In the genomic region with DNA sequence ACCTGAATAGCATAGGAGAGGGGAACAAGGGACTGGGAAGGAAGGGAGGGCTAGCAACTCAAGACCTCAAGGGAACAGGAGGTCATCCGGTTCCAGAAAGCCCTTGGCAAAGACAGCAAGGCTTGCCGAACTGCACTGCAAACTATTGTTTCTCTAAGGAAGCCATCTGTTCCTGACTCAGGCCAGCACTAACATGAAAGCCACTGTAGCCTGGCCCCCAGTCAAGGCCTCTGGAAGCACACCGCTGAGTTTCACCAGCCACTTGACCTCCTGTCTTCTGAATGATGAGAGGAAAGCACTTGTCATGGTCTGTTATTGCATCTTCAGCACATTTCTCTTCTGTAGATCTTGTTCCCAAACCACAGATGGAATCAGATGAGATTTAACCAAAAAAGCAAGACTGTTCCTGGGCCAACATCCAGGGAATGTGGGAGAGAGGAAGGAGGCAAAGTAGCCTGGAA, we compare ENCODE assay signal across 10 mouse cellular contexts. TPM values are rescaled to one million over a fixed set of nuclear protein-coding genes. Genes with fewer than 3 reads are reported as not detected.
DNase-seq lines count a peak whose midpoint lies in the region; ATAC-seq and TF ChIP-seq lines count a peak whose summit lies in the region.
"Had no signal": no experiment of that assay in that cellular context is flagged by ENCODE, and none has a peak within 500 bp of the region (broad histone marks: within the 10 kb centered on the region; RNA-seq: fewer than 3 reads in every experiment).

No protein-coding gene starts in this region.

- H3K9me3 ChIP-seq in midbrain, postnatal 0 days (ENCODE audit: low read length), result no peaks in the 10 kb centered on the region
- H3K9me3 ChIP-seq in midbrain, embryonic 11.5 days (ENCODE audit: control insufficient read depth, low read length), result no peaks in the 10 kb centered on the region
- H3K9me3 ChIP-seq in forebrain, embryonic 15.5 days, result no peaks in the 10 kb centered on the region

- no peaks in the 10 kb centered on the region for H3K27me3 ChIP-seq in midbrain, postnatal 0 days (ENCODE audit: insufficient read depth, low read length)
- H3K27me3 ChIP-seq in midbrain, embryonic 11.5 days (ENCODE audit: control insufficient read depth, insufficient read depth, low read length), result no peaks in the 10 kb centered on the region
- no peaks in the 10 kb centered on the region for H3K27me3 ChIP-seq in forebrain, embryonic 15.5 days
- H3K27me3 ChIP-seq: Patski had no signal

- no peak overlapping the region for H3K4me3 ChIP-seq in midbrain, postnatal 0 days (ENCODE audit: low read depth, low read length)
- no peak overlapping the region for H3K4me3 ChIP-seq in midbrain, embryonic 11.5 days (ENCODE audit: low read depth, low read length)
- no peak overlapping the region for H3K4me3 ChIP-seq in forebrain, embryonic 15.5 days
- H3K4me3 ChIP-seq: myocyte had no signal

- H3K27ac ChIP-seq in midbrain, postnatal 0 days (ENCODE audit: low read depth, low read length), result no peak overlapping the region
- no peak overlapping the region for H3K27ac ChIP-seq in midbrain, embryonic 11.5 days (ENCODE audit: low read depth, low read length)
- H3K27ac ChIP-seq in forebrain, embryonic 15.5 days (replicated peaks), result no peak overlapping the region

- 73% methylated on average over 3 of the region's 3 CpGs for WGBS in midbrain, postnatal 0 days
- 75% methylated on average over 3 of the region's 3 CpGs for WGBS in midbrain, embryonic 11.5 days
- 85% methylated on average over 3 of the region's 3 CpGs for WGBS in forebrain, embryonic 15.5 days

- TF ChIP-seq CTCF in midbrain, postnatal 0 days (IDR thresholded peaks at IDR 0.05), result no peak

- H3K4me2 ChIP-seq in midbrain, postnatal 0 days (ENCODE audit: low read depth, low read length, poor library complexity, severe bottlenecking), result no peak overlapping the region
- H3K4me2 ChIP-seq in midbrain, embryonic 11.5 days, result no peak overlapping the region
- H3K4me2 ChIP-seq in forebrain, embryonic 15.5 days (replicated peaks), result no peak overlapping the region

- intact Hi-C loops in heart, postnatal 25 days (cut with DNase I), result no loop called here

- H3K36me3 ChIP-seq in midbrain, postnatal 0 days (ENCODE audit: insufficient read depth, low read length), result no peaks in the 10 kb centered on the region
- H3K36me3 ChIP-seq in midbrain, embryonic 11.5 days (ENCODE audit: control insufficient read depth, insufficient read depth, low read length), result no peaks in the 10 kb centered on the region
- H3K36me3 ChIP-seq in forebrain, embryonic 15.5 days, result no peaks in the 10 kb centered on the region

- no peak overlapping the region for H3K9ac ChIP-seq in midbrain, postnatal 0 days (replicated peaks; ENCODE audit: low read length, poor library complexity, severe bottlenecking)
- no peak overlapping the region for H3K9ac ChIP-seq in midbrain, embryonic 11.5 days (ENCODE audit: low read length)
- H3K9ac ChIP-seq in forebrain, embryonic 15.5 days (replicated peaks), result no peak overlapping the region

- peak; percentile 6 for DNase-seq in midbrain, postnatal 0 days (ENCODE audit: low spot score)
- DNase-seq in midbrain, embryonic 11.5 days (ENCODE audit: low spot score, missing footprints), result no peak
- DNase-seq in gastrocnemius, adult 18-20 months (ENCODE audit: low spot score), result peak; percentile 72
- peak; percentile 62 for DNase-seq in heart, postnatal 25 days (ENCODE audit: low spot score)
- peak; percentile 13 for DNase-seq in ovary, postnatal 14 days (ENCODE audit: low spot score)
- no peak for DNase-seq in embryo, embryonic 11 days

- no peaks in the 10 kb centered on the region for H3K4me1 ChIP-seq in midbrain, postnatal 0 days (ENCODE audit: insufficient read depth, low read length)
- H3K4me1 ChIP-seq in midbrain, embryonic 11.5 days (ENCODE audit: control insufficient read depth, insufficient read depth, low read length), result no peaks in the 10 kb centered on the region
- H3K4me1 ChIP-seq in forebrain, embryonic 15.5 days, result no peaks in the 10 kb centered on the region

- no peak for ATAC-seq in midbrain, postnatal 0 days (ENCODE audit: low FRiP score)
- ATAC-seq in midbrain, embryonic 11.5 days (ENCODE audit: low FRiP score), result no peak
- ATAC-seq in forebrain, embryonic 15.5 days (replicated peaks), result no peak
- ATAC-seq in erythroblast, adult 5-6 weeks (replicated peaks; ENCODE audit: low FRiP score, poor library complexity, severe bottlenecking), result no peak
- ATAC-seq: Patski had no signal

RNA-seq across cellular contexts. Expression of a gene that starts 45.4 kb away (rescaled TPM):
- total RNA-seq in midbrain, postnatal 0 days (2014; rRNA removed), result 23.8 and 24.9 TPM in 2 replicates
- 22.7 and 26.0 TPM in 2 replicates for polyA plus RNA-seq in midbrain, postnatal 0 days (2015; fragmentation: Nextera tagmentation; extraction: Ambion mirVana)
- polyA plus RNA-seq in midbrain, embryonic 11.5 days (2014; fragmentation: Nextera tagmentation; extraction: Ambion mirVana), result 122 and 133 TPM in 2 replicates
- total RNA-seq in gastrocnemius, adult 18-20 months (2021), result 1 to 10 TPM; 6.6 to 7.5 TPM
- total RNA-seq in heart, postnatal 25 days (2021), result 1 to 10 TPM; 6.3 to 7.3 TPM
- 62.4 and 72.9 TPM in 2 replicates for polyA plus RNA-seq in forebrain, embryonic 15.5 days (2015; fragmentation: Nextera tagmentation; extraction: Ambion mirVana)
- 10.7 and 19.6 TPM in 2 replicates for total RNA-seq in erythroblast, adult 5-6 weeks (2015; ENCODE audit: low replicate concordance)
- 9.6 and 23.8 TPM in 2 replicates for total RNA-seq in erythroblast, adult 5-6 weeks (2017; ENCODE audit: low replicate concordance)

RNA-seq across cellular contexts. Expression of a gene that starts 53.8 kb away (rescaled TPM):
- 16.7 and 22.7 TPM in 2 replicates for total RNA-seq in midbrain, postnatal 0 days (2014; rRNA removed)
- 14.1 and 14.4 TPM in 2 replicates for polyA plus RNA-seq in midbrain, postnatal 0 days (2015; fragmentation: Nextera tagmentation; extraction: Ambion mirVana)
- polyA plus RNA-seq in midbrain, embryonic 11.5 days (2014; fragmentation: Nextera tagmentation; extraction: Ambion mirVana), result 27.5 and 29.1 TPM in 2 replicates
- total RNA-seq in gastrocnemius, adult 18-20 months (2021), result 10 to 100 TPM; 17.9 to 26.9 TPM
- 10 to 100 TPM; 18.1 to 24.2 TPM for total RNA-seq in heart, postnatal 25 days (2021)
- polyA plus RNA-seq in forebrain, embryonic 15.5 days (2015; fragmentation: Nextera tagmentation; extraction: Ambion mirVana), result 20.7 and 21.2 TPM in 2 replicates
- total RNA-seq in erythroblast, adult 5-6 weeks (2015; ENCODE audit: low replicate concordance), result 3.1 and 5.6 TPM in 2 replicates
- total RNA-seq in erythroblast, adult 5-6 weeks (2017; ENCODE audit: low replicate concordance), result 4.5 and 5.3 TPM in 2 replicates

Comparison
In these comparisons a context has a peak if more than half of its experiments do, and no peak if none do; other contexts are left out.
1. DNase-seq: peak in midbrain, postnatal 0 days (single experiment), gastrocnemius, adult 18-20 months (single experiment), heart, postnatal 25 days (single experiment) and ovary, postnatal 14 days (single experiment); none in midbrain, embryonic 11.5 days (single experiment) and embryo, embryonic 11 days (single experiment).